Mouse (Mus musculus) heart, embryonic 14.5 days (tissue): ENCODE measurements at regions not wholly inside any gene's neighbourhood (a gene's known extent, or its start where the extent isn't known, plus 50 kb on each side); places are given as distances from the start of the nearest gene placed in this dataset.

Source experiments
- ATAC-seq: fragments of 200-750 bp; cut with Nextera tagmentation; 2 replicates; pipeline ENCODE4 v1.8.0; 2017; ENCODE audit warnings: low read depth, moderate TSS enrichment; ENCODE audit not compliant: insufficient number of reproducible peaks, insufficient read depth, low FRiP score
- H3K27ac ChIP-seq, 2 experiments: fragments of 200-500 bp in 1 of 2; fragments of 300-500 bp in 1 of 2; sonication (generic) in 1 of 2; replicated peaks in 1 of 2; 2 replicates each; pipeline ENCODE4 v1.5.1; 2012 to 2014; ENCODE audit warnings: low read depth in 2 of 2, low read length in 2 of 2, control low read depth in 1 of 2, mild to moderate bottlenecking in 1 of 2, mixed read lengths in 1 of 2; ENCODE audit not compliant: control insufficient read depth in 1 of 2, insufficient read depth in 1 of 2
- H3K27me3 ChIP-seq: fragments of 300-500 bp; sonication (generic); 2 replicates; pipeline ENCODE4 v1.6.1; 2014; ENCODE audit warnings: mild to moderate bottlenecking, low read length, control low read depth; ENCODE audit not compliant: control insufficient read depth, insufficient read depth
- H3K36me3 ChIP-seq: fragments of 300-500 bp; sonication (generic); 2 replicates; pipeline ENCODE4 v1.6.1; 2014; ENCODE audit warnings: mild to moderate bottlenecking, control low read depth, low read length, mixed read lengths; ENCODE audit not compliant: control insufficient read depth, insufficient read depth
- H3K4me1 ChIP-seq, 2 experiments: fragments of 200-500 bp in 1 of 2; fragments of 300-500 bp in 1 of 2; sonication (generic) in 1 of 2; 2 replicates each; pipeline ENCODE4 v1.6.1; 2012 to 2014; ENCODE audit warnings: low read length in 2 of 2, control low read depth in 1 of 2, mixed read lengths in 1 of 2; ENCODE audit not compliant: control insufficient read depth in 2 of 2, insufficient read depth in 2 of 2
- H3K4me2 ChIP-seq: fragments of 300-500 bp; sonication (generic); 2 replicates; pipeline ENCODE4 v1.6.1; 2014; ENCODE audit warnings: mild to moderate bottlenecking, low read length
- H3K4me3 ChIP-seq, 2 experiments: fragments of 200-500 bp in 1 of 2; fragments of 300-500 bp in 1 of 2; sonication (generic) in 1 of 2; 2 replicates each; pipeline ENCODE4 v1.5.1; 2012 to 2014; ENCODE audit warnings: low read length in 2 of 2, mild to moderate bottlenecking in 2 of 2, control low read depth in 1 of 2, low read depth in 1 of 2, moderate library complexity in 1 of 2; ENCODE audit not compliant: control insufficient read depth in 1 of 2, insufficient read depth in 1 of 2
- H3K9ac ChIP-seq: fragments of 300-500 bp; sonication (generic); 2 replicates; pipeline ENCODE4 v1.6.1; 2014; ENCODE audit warnings: mild to moderate bottlenecking, low read length
- H3K9me3 ChIP-seq: fragments of 300-500 bp; sonication (generic); 2 replicates; pipeline ENCODE4 v1.6.1; 2016; ENCODE audit warnings: low read length, control low read depth; ENCODE audit not compliant: control insufficient read depth
- WGBS: fragments of 180-500 bp; shearing (Covaris S2); extraction: QIAGEN DNeasy Blood & Tissue Kit; methylation state at CpG from one replicate; pipeline ENCODE4 v1.1.7; 2014; 5-methylcytosine and 5-hydroxymethylcytosine counted together

GRCm38 (mm10) chr6:143438272-143438591 is 271.2 kb downstream of the Etnk1 start:
- ATAC-seq, result no peak
- no peak overlapping the region for H3K4me2 ChIP-seq
- no peaks in the 10 kb centered on the region for H3K27me3 ChIP-seq
- H3K9ac ChIP-seq, result no peak overlapping the region
- H3K27ac ChIP-seq, result no peak overlapping the region
- no peaks in the 10 kb centered on the region for H3K4me1 ChIP-seq
- no peak overlapping the region for H3K4me3 ChIP-seq
- 84% methylated on average over 5 of the region's 5 CpGs for WGBS
- no peaks in the 10 kb centered on the region for H3K9me3 ChIP-seq
- H3K36me3 ChIP-seq, result no peaks in the 10 kb centered on the region

- no peaks in the 10 kb centered on the region for H3K9me3 ChIP-seq
- WGBS, result 86% methylated on average over 10 of the region's 10 CpGs
- H3K4me1 ChIP-seq, result no peaks in the 10 kb centered on the region
- no peak overlapping the region for H3K4me2 ChIP-seq
- no peak overlapping the region for H3K27ac ChIP-seq
- no peaks in the 10 kb centered on the region for H3K27me3 ChIP-seq
- no peak for ATAC-seq
- H3K4me3 ChIP-seq, result no peak overlapping the region
- H3K36me3 ChIP-seq, result no peaks in the 10 kb centered on the region
- H3K9ac ChIP-seq, result no peak overlapping the region
These were observed 272.5 kb downstream of the Etnk1 start for GRCm38 (mm10) chr6:143439484-143439883.

- Histone ChIP-seq H3K36me3 (no peaks in the 10 kb centered on the region), H3K9me3 (no peaks in the 10 kb centered on the region), H3K4me3 (no peak overlapping the region), H3K27me3 (no peaks in the 10 kb centered on the region), H3K4me2 (no peak overlapping the region), H3K4me1 (no peaks in the 10 kb centered on the region), H3K27ac (no peak overlapping the region), H3K9ac (no peak overlapping the region)
- 71% methylated on average over 15 of the region's 15 CpGs for WGBS
- ATAC-seq, result no peak
These were observed 273.4 kb downstream of the Etnk1 start for GRCm38 (mm10) chr6:143440237-143440950.

- ATAC-seq, result no peak
- Histone ChIP-seq H3K4me1 (no peaks in the 10 kb centered on the region), H3K27me3 (no peaks in the 10 kb centered on the region), H3K9me3 (no peaks in the 10 kb centered on the region), H3K36me3 (no peaks in the 10 kb centered on the region), H3K4me2 (no peak overlapping the region), H3K27ac (no peak overlapping the region), H3K9ac (no peak overlapping the region), H3K4me3 (no peak overlapping the region)
- WGBS, result 73% methylated on average over 8 of the region's 8 CpGs
These were observed 275.3 kb downstream of the Etnk1 start for GRCm38 (mm10) chr6:143442361-143442760.

GRCm38 (mm10) chr6:143443446-143443845 is 276.4 kb downstream of the Etnk1 start:
- WGBS, result 91% methylated on average over 6 of the region's 6 CpGs
- no peaks in the 10 kb centered on the region for H3K36me3 ChIP-seq
- H3K9ac ChIP-seq, result no peak overlapping the region
- no peak overlapping the region for H3K27ac ChIP-seq
- H3K4me3 ChIP-seq, result no peak overlapping the region
- ATAC-seq, result no peak
- no peak overlapping the region for H3K4me2 ChIP-seq
- H3K9me3 ChIP-seq, result no peaks in the 10 kb centered on the region
- H3K4me1 ChIP-seq, result no peaks in the 10 kb centered on the region
- no peaks in the 10 kb centered on the region for H3K27me3 ChIP-seq

- Histone ChIP-seq H3K9me3 (no peaks in the 10 kb centered on the region), H3K36me3 (no peaks in the 10 kb centered on the region), H3K4me1 (no peaks in the 10 kb centered on the region), H3K27me3 (no peaks in the 10 kb centered on the region), H3K27ac (no peak overlapping the region), H3K9ac (no peak overlapping the region), H3K4me3 (no peak overlapping the region), H3K4me2 (no peak overlapping the region)
- no peak for ATAC-seq
- WGBS, result 85% methylated on average over 3 of the region's 3 CpGs
These were observed 277.8 kb downstream of the Etnk1 start for GRCm38 (mm10) chr6:143444782-143445181.

GRCm38 (mm10) chr6:143445834-143446552 is 279.0 kb downstream of the Etnk1 start:
- no peak for ATAC-seq
- Histone ChIP-seq H3K27ac (no peak overlapping the region), H3K9me3 (no peaks in the 10 kb centered on the region), H3K9ac (no peak overlapping the region), H3K36me3 (no peaks in the 10 kb centered on the region), H3K4me3 (no peak overlapping the region), H3K27me3 (no peaks in the 10 kb centered on the region), H3K4me2 (no peak overlapping the region), H3K4me1 (no peaks in the 10 kb centered on the region)
- WGBS, result 67% methylated on average over 13 of the region's 13 CpGs

GRCm38 (mm10) chr6:143447060-143447459 is 280.0 kb downstream of the Etnk1 start:
- Histone ChIP-seq H3K36me3 (no peaks in the 10 kb centered on the region), H3K27me3 (no peaks in the 10 kb centered on the region), H3K4me2 (no peak overlapping the region), H3K9ac (no peak overlapping the region), H3K4me1 (no peaks in the 10 kb centered on the region), H3K4me3 (no peak overlapping the region), H3K27ac (no peak overlapping the region), H3K9me3 (no peaks in the 10 kb centered on the region)
- 86% methylated on average over 5 of the region's 5 CpGs for WGBS
- no peak for ATAC-seq
